Mouse (Mus musculus): ENCODE measurements around the gene Ptgir.

Ptgir gene

DNA sequence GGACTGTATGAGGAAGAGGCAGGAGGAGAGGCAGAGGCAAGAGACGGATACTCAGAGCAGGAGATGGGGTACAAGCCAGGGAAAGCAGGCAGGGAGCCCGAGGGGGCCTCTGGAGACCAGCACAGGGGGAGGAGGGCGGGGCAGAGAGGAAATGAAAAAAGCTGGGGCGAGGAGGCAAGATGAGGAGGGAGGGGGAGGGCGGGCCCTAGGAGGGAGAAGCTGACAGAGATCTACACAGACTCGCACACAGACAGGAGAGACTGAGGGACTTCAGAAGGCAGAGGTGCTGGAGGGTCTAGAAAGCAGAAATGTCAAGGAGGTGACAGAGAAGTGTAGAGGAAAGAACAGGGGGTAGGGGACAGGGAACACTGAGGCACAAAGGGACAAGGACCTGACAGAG lies at the start of gene Ptgir:
Gene Ptgir (plus strand): TSS at position 210 of the 400 bp plus-strand sequence.
- DNase-seq (ENCODE audit: low spot score), result no peak

DNA sequence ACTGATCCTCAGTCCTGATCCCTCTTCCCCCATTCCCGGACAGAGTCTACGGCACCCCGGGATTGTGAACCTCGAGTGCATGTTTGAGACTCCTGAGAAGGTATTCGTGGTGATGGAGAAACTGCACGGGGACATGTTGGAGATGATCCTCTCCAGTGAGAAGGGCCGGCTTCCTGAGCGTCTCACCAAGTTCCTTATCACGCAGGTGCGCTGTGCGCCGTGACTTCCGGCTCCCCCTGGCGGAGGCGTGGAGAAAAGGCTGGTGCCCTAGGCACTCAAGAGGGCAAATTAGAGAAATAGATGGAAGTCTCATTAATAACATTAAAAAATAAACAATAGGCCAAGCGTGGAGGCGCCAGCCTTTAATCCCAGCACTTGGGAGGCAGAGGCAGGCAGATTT lies 48.0 kb upstream of the Ptgir start:
- DNase-seq (ENCODE audit: low spot score), result no peak

DNA sequence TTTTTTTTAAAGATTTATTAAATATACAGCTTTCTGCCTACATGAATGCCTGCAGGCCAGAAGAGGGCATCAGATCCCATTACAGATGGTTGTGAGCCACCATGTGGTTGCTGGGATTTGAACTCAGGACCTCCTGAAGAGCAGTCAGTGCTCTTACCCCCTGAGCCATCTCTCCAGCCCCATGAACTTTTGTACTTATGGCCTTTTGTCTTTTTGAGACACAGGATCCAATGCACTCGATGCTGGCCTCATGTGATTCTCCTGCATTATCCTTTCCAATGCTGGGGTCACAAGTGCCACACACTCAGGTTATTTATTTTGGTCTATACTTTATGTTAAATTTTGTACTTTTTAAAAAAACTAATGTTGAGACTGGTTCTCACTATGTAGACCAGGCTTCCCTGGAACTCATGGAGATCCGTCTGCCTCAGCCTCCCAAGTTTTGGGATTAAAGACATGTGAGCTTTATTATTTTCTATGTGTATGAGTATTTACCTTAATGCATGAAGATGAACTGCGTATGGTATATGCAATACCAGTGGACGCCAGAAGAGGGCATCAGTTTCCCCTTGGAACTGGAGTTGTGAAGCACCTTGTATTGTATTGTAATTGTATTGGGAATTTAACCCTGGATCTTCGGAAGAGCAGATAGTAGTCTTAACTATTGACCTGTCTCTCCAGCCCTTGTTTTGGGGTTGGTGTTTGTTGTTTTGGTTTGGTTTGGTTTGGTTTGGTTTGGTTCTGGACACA lies 46.2 kb upstream of the Ptgir start:
- DNase-seq (ENCODE audit: low spot score), result no peak

DNA sequence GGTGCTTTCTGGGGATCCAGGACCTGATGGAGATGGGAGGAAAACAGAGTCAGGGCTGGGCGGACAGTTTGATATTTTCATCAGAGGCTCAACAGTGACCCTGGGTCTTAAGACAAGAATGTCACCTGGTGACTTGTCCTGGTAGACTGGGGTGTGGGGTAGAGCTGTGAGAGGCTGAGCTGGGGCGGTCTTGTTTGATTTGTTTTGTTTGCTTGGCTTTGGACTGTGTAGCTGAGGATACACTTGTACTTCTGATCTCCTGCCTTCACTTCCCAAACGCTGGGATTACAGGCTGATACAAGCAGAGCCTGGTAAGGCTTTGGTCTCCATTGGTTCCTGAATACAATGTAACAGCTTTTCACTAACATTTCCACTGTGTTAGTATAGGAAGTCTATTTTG lies 38.8 kb upstream of the Ptgir start:
- no peak for DNase-seq (ENCODE audit: low spot score)

DNA sequence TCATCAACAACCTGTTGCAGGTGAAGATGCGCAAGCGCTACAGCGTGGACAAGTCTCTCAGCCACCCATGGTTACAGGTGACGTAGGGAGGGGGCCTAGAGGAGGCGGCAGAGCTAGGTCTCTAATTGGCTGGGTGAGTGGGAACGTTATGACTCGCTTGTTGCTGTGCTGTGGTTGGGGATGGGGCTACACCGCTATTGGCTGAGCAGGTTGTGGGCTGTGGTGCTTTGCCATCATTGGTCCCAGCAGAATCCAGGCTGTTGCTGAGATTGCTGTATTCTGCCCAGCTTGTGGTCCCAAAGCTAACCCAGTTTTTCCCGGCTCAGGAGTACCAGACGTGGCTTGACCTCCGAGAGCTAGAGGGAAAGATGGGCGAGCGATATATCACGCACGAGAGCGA lies 36.8 kb upstream of the Ptgir start:
- DNase-seq (ENCODE audit: low spot score), result no peak

DNA sequence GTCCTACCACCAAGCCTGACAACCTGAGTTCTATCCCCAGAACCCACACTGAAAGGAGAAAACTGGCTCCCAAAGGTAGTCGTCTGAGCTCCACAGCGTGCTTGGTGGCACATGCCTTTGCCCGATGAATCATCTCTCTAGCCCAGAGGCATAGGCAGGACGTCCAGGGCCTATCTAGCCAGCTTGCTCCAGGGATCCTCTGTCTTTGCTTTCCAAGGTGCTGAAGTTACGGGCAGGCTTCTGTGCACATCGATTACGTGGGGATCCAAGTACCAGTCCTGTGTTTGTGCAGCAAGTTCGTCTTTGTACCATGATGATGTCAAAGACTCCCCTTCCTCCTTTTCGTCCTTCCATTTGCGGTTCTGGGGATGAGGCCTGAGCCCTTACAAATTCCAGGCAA lies 34.7 kb upstream of the Ptgir start:
- DNase-seq (ENCODE audit: low spot score), result no peak

DNA sequence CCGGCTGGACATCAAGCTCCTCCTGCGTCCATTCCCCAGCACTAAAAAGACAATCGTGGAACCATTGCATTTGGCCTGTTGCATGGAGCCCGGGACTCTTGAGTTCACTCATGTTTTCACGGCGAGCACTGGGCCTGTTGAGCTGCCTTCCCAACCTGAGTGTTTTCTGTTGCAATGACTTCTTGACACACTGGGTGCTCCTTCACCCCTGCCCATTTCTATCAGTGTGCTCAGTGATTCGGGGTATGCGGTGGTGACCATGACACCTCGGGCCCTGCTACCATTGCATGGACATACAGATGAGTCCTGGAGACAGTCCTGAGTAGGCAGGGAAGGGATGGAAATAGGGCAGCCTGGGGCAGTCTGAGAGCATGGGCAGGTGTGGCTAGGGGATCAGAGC lies 33.8 kb upstream of the Ptgir start:
- DNase-seq (ENCODE audit: low spot score), result no peak

DNA sequence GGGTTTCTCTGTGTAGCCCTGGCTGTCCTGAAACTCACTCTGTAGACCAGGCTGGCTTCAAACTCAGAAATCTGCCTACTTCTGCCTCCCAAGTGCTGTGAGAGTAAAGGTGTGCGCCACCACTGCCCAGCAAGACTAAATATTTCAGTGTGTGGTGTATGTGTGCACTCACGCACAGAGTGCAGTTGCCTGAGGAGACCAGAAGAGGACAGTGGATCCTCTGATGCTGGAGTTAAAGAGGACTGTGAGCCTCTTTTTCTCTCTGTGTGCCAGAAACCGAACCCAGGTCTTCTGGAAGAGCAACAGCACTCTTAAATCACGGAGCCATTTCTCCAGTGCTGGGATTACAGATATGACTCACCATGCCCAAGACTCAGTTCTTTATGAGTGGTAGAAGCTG lies 32.9 kb upstream of the Ptgir start:
- no peak for DNase-seq (ENCODE audit: low spot score)

DNA sequence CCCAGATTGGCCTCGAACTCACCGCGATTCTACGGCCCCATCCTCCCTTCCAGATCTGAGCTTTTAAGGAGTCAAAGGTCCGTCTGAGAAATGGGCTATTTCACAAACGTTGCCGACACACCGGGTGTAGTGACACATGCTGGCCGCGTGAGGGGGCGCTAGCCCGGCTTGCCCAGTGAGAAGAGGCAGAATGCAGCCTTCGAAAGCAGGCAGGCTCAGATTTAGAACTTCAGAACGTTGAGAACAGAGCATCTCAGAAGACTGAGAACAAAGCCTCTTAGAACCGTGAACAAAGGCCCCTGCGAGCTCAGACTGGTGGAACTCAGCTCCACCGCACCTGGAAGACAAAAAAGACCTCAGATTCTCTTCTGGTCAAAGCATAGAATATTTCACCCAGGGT lies 32.1 kb upstream of the Ptgir start:
- DNase-seq (ENCODE audit: low spot score), result peak; percentile 66

DNA sequence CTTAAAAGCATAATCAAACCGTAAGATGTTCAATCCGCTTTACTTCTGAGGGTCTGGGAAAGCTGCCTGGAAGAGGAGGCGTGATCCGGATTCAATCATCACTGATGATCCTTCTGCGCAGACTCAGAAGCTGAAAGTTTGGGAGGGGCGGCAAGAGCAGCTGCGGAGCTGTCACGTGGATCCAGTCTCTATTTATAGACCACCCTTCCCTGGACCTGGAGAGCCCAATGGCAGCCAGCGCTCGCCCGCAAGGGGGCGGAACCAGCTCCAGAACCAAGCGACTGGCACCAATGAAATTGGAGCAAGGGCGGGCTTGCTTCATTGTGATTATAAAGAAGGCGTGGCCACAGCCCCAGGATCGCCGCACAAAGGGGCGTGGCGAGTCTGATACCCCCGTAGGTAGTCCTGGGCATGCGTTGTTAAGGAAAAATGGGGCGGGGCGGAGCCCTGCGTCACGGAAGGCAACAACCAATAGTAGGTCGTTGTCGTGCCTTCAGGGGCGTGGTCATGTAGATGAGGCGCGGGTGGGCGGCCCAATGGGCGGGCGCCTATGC lies 31.5 kb upstream of the Ptgir start:
- peak; percentile 98 for DNase-seq (ENCODE audit: low spot score)

DNA sequence AGATGAGACGGTGACA lies 31.2 kb upstream of the Ptgir start, which contains the start of gene Dact3:
Gene Dact3 (plus strand): TSS at position 8 of the 16 bp plus-strand sequence.
- DNase-seq (ENCODE audit: low spot score), result no peak

DNA sequence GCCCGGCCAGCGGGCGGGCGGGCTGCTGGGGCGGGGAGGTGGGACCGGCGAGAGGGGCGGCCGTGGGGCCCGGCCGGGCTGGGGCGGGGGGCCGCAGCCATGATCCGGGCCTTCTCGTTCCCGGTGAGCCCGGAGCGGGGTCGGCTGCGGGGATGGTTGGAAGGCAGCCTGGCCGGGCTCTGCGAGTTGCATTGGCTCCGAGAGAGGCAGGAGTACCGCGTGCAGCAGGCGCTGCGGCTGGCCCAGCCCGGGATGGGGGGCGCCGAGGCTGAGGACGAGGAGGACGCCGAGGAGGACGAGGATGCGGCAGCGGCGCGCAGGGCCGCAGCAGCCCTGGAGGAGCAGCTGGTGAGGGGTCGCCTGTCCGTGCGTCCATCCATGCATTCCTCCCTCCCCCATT lies 31.0 kb upstream of the Ptgir start:
- no peak for DNase-seq (ENCODE audit: low spot score)

DNA sequence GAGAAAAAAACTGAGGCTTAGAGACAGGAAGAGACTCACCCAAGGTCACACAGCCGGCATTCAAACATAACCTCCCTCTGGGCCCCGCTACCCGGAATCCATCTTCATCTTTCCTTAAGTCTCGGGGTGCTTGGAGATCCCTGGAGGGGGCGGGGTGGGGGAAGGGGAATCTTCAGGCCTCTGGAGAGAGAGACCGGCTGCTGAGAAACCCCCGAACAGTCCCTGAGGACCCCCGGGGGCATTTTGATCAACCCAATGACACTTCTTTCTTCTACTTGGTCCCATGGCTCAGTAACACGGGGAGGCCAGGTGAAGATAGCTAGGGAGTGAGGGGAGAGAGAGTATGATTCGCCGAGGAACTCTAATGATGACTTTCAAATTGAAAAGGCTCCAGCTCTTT lies 30.3 kb upstream of the Ptgir start:
- no peak for DNase-seq (ENCODE audit: low spot score)

DNA sequence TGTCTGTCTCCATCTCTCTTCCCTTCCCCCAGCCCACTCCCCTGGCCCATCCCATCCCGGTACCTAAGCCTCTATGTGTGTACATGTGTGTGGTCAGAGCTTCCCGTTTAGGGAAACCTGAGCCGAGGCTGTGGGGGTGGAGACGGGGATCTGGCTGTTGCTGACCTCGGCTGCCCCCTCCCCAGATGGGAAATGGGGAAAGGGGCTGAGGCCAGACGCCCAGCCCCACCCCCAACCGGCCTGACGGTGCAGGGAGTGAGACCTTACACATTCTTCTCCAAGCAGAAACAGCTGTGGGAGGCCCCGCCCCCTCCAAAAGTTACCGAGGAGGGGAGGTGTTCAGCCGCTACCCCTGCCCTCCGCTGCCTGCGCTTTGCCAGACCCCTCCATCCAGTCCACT lies 29.7 kb upstream of the Ptgir start:
- no peak for DNase-seq (ENCODE audit: low spot score)

DNA sequence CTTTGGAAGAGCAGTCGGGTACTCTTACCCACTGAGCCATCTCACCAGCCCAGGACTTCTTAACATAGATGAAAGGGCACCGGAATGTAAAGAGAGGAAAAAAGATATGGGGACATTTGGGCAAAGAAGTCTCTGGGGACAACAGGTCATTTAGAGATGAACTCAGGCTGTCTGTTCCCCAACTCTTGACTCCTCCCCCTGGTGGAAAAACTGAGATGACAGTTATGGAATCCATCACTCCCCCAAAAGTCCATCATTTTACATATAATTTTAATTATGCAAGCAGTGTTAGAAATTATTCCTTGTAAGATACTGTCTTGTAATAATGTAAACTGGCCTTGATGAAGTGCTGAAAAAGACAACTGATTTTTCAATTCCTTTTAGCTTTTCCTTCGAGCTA lies 28.6 kb upstream of the Ptgir start:
- no peak for DNase-seq (ENCODE audit: low spot score)

DNA sequence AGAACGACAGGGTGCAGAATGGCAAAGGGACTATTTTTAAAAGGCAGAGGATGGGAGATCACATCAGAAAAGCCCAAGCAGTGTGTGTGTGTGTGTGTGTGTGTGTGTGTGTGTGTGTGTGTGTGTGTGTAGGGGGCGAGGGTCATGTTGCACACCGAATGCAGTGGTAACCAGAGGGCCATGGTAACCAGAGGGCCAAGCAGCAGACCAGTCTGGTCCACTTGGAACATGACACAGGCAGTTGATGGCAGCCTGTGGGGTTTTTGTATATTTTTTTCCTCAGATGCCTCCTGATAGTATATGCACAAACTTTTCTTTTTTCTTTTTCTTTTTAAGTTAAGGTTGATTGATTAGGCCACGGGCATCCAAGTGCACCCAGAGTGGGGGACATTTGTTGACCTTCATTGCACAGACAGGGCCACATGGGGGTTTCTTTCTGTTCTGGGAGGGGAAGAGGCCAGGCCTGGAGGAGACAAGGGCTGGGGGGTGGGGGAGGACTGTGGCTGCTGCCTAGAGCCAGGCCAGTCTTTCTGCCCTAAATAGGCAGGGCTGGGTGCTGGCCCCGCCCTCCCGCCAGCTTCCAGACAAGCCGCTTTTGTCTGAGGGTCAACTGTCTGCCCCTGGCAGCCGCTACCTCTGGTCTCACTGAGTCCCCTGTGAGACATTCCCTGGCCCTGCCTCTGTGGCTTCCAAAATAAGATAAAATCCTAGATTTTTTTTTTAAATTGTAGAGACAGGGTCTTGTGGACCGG lies 26.3 kb upstream of the Ptgir start:
- no peak for DNase-seq (ENCODE audit: low spot score)

DNA sequence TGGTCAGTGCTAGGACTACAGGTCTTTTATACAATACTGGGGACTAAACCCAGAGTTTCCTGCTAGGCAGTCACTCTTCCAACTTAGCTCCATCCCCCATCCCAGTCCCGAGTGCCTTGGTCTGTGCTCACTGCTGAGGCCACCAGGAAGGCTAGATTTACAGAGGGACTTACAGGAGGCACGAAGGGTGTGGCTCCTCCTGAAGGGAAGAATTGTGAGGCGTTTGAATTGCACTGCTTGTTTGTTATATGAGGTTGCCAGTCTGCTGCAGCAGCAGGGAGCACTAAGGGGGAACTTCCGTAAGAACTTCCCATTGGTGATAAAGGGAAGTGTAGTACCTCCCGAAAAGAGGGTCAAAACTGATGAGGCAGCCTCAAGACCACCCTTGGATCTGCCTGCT lies 25.7 kb upstream of the Ptgir start:
- no peak for DNase-seq (ENCODE audit: low spot score)

DNA sequence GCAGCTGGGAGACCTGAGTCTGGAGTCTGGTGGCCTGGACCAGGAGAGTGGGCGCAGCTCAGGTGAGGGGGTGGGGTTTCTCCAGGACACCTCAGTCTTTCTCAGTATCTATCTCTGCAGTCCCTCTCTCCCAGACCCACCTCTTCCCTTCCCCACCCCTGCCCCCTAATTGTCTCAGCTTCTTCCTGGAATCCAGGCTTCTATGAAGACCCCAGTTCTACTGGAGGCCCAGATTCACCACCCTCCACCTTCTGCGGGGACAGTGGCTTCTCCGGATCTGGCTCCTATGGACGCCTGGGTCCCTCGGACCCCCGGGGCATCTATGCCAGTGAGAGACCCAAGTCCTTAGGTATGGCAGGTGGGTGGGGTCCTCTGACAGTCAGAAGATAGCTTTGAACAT lies 23.1 kb upstream of the Ptgir start:
- no peak for DNase-seq (ENCODE audit: low spot score)

DNA sequence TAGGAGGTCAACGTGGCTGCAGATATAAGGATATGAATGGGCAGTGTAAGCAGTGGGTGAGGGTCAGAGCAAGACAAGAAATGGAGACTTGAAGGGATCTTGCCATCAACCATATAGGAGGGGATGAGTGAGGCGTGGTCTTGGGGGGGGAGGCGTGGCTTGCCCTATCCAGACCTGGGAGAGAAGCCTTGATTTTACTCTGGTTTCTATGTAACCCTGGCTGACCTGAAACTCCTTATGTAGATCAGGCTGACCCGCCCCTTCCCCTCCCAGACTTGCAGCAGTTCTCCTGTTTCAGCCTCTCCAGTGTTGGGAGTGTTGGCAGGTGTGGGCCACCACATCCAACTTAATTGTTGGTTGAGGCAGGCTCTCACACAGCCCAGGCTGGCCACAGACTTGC lies 22.0 kb upstream of the Ptgir start:
- DNase-seq (ENCODE audit: low spot score), result no peak

DNA sequence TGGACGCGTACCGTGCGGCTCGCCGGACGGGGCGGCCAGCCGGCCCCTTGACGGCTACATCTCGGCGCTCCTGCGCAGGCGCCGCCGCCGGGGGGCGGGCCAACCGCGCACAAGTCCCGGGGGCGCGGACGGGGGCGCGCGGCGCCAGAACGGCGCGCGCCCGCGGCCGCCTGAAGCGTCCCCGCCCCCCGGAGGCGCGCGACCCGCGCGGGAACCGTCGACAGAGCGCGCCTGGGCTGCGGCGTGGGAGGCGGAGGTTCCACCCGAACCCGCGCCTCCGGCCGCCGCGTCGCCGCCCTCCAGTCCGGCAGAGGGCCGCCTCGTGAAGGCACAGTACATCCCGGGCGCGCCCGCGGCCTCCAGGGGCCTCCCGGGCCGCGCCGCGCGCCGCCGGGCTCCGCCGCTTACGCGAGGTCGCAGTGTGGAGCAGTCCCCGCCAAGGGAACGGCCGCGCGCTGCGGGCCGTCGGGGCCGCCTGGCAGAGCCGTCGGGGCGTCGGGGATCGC lies 21.0 kb upstream of the Ptgir start:
- no peak for DNase-seq (ENCODE audit: low spot score)

DNA sequence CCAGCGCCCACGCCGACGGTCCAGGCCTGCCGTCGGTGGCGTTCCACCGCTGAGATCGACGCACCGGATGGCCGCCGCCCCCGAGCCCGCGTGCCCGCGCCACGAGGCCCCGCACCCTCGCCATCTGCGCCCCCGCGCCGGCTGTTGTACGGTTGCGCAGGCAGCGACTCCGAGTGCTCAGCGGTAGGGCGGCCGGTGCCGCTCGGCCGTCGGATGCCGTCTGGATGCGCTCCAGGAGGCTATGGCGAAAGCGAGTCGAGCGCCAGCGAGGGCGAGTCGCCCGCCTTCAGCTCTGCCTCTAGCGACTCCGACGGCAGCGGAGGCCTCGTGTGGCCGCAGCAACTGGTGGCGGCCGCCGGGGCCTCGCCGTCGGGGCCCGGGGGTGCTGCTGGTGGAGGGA lies 20.4 kb upstream of the Ptgir start:
- DNase-seq (ENCODE audit: low spot score), result no peak

DNA sequence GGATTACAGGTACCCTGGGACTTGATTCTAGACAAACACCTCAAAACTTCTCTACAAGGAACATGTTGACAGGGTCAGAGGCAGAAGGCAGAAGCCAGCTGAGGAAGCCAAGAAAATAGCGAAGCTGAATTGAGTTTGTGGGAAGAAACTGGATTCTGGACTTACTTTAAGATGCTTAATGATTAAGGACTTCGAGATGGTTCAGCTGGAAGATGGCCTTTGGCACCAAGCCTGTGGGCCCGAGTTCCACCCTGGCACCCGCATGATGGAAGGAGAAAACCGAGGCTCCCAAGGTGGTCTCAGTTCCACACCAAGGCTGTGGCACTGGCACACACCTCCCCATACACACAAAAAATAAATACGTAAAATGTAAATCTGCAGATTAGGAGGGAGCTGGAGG lies 15.8 kb upstream of the Ptgir start:
- DNase-seq (ENCODE audit: low spot score), result no peak

DNA sequence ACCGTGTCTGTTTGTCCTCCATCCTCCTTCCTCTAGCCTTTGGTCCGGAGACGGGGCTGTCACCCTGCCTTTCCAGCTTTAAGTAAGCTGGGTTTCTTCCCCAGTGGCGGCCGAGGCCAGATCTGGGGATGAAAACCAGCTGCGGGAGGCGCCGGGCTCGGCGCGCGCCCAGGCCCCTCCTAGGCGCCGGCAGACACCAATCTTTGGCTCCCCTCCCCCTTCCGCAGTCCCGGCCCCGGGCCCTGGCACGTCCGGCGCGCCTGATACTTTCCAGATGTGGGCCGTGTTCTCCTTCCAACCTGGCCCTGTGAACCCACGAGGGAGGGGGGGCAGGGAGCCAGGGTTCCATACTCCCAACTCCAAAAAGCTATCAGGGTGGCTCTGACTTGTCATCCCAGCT lies 15.3 kb upstream of the Ptgir start:
- peak; percentile 76 for DNase-seq (ENCODE audit: low spot score)

Measured in ovary, postnatal 14 days (tissue).